Mouse (Mus musculus) layer of hippocampus, postnatal 36 days (tissue): ENCODE data around the gene Itprip. TPM values are rescaled to one million over a fixed set of nuclear protein-coding genes. Genes with fewer than 3 reads are reported as not detected.

Experiments
- DNase-seq, 2 experiments: peaks; one replicate each; pipeline ENCODE4 v3.0.0; 2022
- total RNA-seq, 2 experiments: library from RNA; stranded (reverse); gene quantifications; 2 replicates each; pipeline ENCODE4 v1.2.3; 2021

Itprip gene
- total RNA-seq, 2 experiments from 2014 or later: 1.0 to 1.9 TPM

DNA sequence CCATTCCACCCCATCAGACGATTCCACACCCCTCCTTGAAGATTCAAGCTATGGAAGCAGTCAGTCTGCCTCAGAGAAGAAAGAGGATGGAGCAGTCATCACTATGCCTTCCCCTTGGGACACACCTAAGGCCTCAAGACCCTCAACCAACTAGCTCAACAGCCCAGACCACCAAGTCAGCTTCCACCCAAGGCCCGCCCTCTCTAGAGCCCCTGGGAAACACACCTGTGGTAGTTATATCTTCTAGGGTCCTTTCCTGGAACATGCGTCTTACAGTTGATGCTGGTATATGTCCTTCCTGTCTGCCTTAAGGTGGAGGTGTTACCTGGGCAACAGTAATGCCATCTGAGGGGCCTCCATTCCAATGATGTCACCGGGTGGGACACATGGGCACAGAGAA is 4.9 kb downstream of the Itprip start:
- no peak for DNase-seq

DNA sequence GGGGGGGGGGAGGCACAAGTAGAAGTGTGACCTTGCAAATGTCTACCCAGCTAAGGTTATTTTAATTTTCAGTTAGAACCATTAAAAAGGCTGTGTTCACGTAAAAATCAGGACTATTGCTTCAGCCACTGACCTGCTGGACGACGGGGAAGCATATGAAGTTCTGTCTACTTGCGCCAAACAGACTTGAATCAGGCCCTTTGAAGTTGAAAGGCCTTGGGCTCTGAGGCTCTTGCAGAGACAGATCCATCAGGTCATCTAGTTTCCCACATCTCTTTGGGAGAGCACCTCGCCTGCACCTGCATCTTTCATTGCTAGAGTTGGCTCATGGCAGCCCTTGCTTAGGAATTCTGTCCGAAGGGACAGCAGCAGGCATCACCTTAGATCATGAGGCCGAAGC is 5.8 kb downstream of the Itprip start:
- no peak for DNase-seq

DNA sequence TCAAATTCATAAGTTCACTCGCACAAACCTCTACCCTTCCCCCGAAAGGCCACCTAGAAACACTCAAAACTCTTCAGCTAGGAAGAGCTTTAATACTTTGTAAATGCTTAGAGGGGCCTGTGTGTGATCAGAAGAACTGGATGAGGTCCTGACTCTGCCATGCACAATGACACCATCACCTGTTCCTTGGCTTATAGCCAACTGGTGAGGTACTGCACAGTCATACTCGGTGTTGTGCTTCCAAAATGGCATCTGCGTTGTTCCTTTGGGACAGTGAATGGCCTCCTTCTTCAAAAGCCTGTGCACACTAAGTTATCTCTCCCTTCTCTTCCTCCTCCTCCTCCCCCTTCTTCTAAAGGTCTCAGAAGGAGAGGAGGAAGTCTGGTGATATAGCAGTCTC is 8.3 kb downstream of the Itprip start:
- no peak for DNase-seq

DNA sequence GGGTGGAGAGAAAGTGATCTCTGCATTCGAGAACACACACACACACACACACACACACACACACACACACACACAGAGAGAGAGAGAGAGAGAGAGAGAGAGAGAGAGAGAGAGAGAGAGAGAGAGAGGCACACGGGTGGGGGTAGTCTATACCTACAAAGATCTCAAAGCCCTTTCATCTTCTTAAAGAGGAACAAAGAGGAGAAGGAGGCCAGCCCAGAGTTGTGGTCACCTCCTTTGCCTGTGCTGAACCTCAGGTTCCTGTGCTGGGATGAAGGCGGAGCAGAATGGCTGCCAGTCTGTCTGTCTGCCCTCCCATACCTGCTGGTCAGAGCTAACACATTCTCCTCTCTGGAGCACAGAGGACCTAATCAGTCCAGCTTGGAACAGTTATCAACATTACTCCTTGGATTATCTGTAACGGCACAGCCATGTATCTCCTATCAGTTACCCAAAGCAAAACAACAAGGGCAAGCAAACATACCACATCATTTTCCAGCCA is 8.9 kb downstream of the Itprip start:
- DNase-seq: no peak

DNA sequence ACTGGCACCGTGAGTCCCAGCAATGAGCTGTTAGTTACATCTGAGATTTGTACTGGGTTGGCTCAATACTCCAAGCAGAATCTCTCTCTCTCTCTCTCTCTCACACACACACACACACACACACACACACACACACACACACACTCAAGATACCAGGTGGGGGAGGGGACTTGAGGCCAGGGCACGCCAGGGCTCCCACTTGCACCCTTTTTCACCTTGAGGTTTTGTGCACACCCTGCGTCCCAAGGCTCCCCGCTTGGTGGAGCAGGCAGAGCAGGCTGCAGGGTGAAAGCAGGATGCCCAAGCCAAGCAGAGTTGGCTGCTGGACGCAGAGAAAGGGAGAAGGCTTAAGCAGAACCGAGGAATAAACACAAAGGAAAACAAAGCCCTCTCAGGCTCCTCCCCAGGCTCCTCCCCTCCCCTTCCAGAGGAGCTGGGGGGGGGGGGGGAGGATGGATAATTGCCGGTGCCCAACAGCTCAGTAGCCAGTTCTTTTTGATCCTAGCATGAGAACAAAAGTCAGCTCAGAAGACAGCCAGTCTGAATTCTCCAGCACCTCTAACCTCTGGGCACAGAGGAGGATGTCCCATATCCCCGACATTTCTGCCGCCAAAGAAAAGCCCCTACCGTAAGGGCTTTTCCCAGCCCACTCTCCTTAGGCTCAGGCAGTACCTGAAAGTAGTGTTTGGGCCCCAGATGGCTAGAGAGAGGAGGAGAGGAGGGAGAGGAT is 9.5 kb downstream of the Itprip start:
- no peak for DNase-seq

DNA sequence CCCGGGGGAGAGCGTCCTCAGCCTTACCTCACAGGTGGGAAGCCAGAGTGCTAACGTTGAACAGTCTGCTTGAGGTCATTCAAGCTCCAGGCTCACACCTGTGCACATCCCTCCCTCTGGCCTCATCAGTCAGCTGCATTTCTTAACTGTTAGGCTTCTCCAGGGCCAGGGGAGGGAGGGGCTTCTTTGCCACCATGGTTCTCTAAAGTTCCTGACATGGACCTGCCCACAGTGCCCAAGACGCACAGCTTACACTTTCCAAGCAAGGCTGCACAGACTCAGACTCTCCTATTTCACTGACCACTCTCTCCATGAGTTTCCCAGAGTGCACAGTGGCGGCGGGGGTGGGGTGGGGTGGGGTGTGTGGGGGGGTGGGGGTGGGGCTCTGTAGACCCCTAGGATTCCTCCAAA is 10.1 kb downstream of the Itprip start:
- no peak for DNase-seq

DNA sequence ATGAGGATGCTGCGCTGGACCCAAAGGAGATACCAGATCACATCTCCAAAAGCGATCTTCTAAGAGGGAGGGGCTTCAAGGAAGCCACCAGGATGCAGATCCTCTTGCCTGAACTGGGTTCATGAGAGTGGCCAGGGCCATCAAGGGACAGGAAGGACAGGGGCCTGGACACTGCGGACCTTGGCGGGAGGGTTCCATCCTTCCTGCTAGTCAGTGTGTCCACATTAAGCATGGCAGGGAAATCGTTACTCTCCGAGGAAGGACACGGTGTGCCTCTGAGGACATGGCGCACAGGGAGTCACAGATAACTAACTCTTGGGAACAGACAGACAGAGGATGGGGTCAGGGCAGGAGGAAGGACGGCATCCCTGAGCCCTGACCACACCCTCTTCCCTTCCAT is 11.5 kb downstream of the Itprip start:
- DNase-seq: no peak

DNA sequence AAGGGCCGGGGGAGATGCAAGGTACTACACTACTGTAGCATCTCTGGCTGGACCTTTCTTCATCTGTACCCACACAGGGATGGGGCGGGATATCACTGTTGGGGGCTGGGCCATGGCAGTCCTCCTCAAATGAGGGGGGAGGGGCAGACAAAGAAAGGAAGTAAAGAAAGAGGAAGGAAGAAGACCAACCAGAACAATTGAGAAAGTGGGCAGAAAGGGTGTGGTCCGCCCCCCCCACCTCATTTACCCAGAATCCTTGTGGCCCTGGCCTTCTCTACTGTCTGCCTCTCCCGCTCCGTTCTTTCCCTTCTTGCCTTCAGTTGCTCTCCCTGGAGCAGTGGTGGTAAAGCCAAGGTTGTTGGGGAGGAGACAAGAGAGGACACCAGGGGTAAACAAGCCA is 13.5 kb downstream of the Itprip start:
- no peak for DNase-seq

DNA sequence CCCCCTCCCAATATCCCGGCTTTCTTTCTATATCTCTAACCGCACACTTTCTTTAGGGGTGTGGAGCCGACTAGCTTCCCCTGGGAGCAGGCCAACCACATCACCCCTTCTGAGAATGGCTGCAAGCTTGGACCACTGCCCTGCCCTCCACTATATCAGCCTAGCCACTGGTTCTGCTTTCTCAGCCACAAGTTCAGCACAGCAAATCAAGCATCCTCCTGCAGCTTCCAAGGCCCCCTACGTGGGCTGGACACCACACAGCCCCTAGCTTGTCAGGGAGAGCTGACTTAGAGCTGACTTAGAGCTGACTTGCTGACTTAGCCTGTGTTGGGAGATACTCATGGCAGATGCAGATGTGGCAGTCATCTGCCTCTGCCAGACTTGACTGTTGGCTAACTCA is 14.0 kb downstream of the Itprip start:
- no peak for DNase-seq

DNA sequence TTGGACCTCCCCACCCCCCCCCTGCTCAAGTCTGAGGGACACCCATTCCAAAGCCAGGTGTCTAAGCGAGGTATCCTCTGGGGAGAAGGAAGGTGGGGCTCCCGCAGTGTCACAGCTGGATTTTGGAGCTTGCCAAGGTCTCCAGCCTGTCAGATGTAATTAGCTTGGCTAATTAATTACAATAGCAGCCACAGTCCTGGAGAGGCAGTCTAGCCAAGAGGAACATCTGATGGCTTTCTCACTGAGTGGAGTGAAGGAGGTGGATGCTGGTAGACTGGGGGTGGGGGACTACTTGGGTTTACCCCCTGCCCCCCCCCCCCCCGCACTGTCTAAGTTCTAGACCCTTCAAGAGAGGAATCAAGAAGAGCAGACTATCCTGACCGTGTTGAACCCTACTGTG is 15.4 kb downstream of the Itprip start:
- no peak for DNase-seq

DNA sequence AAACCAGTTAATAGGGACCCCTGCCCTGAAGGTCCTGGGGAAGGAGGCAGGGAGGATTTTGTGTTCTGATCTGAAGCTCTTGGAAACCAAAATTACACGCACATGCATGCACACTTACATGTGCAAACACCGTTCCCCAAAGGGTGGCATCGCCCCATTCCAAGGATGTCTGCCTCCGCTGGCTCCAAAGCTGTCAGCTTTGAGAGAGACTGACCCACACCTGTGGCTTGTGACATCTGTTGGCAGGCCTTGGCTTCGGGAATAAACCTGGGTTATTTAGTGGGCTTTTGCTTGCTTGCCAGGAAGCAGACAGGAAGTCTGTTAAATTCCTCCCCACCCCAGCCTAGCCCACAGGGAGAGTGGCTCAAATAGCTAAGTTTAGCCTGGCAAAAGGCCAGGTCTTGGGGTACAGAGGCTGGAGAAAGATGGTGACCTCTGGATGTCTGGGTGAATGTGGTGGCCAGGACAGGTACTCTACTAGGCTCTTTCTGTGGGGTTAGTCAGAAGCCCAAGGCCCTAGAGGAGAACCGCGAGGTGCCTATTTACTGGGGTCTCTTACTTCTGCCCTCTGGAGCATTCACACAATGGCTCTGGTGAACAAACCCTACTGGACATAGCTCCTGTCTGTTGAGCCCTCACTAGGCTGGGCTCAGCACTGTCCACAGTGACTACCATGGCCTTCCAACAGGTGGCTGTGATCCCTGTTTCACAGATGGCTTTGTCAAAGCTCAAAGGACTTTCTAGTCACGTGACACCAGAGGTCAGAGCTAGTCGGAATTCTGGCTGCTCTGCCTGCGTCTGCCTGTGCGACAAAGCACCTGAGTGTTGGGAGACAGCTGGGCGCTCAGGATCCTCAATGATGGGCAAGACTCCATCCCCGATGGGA is 16.5 kb downstream of the Itprip start:
- DNase-seq: no peak

DNA sequence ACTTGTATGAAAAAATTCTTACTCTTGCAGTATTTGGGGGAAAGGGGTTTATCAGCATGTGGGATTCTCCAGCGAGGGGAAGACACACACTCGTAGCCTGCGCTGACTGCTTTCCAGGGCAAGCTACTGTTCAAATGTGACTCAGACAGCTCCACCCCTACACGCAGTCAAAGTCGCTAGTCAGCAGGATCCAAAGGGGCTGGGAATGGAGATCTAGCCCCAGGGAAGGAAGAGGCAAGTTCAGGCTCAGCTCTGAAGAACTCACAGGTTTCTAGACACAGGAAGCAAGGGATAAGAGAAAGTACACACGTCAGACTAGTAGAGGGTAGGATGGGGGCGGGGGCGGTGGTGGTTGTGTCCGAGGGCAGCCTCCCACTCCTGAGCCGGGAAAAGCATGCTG is 18.5 kb downstream of the Itprip start:
- DNase-seq: no peak

DNA sequence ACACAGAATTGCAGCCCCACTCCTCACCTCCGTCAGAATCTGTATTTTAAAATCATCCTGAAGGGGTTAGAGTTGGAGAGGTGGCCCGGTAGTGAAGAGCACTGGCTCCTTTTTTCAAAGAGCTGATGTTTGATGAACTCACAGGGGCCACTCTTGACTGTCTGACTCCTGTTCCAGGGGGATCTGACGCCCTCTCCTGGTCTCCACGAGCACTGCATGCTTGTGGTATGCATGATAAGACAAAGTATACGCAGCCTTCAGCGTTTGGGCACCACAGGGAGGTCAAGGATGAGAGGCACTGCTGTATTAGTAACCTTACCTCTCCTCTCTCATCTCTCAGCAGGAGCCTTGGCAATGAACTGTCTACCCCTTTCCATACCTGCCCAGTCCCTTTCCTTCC is 19.1 kb downstream of the Itprip start:
- no peak for DNase-seq

DNA sequence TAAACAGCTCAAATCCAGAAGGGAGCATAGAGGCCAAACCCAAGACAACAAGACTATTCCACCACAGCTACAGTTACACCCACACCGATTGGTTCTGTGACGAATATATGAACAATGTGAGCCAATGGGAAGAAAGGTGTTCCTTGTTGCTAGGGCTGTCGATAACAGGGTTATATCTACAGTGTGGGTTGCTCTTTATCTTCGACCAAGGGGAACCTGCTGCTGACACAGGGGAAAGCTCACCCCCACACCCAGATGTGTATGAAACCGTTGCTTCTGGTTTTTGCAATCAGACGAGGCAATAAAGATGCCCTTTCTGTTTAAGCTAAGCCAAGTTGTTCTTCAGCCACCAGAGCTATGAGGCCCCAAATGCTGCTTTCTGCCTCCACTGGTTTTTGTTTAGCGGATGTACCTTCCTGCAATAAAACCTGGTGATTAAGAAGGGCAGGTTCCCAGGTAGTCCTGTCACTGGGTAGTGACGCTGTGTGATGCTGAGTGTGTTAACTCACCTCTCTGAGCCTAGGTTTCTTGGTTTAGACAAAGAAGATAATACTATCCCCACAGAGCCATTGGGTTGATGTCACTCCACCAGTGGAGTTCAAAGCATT is 20.5 kb downstream of the Itprip start:
- DNase-seq: no peak

DNA sequence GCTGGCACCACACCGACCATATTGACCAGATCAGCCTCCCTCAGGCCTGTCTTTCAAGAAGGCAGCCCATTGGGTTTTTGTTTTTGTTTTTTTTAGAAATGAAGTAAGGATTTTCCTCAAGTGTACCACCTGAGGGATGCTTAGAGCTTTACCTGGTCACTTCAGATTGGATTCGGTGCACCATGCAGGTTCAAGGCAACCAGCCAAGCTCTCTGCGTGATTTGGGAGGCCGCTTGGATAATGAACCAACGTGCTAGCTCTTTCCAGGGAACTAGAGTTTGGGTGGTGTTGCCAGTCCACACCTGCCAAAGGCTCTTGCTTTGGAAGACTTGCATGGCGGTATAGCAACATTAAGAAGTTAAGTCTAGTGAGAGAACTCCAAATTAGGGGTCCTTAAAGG is 26.0 kb downstream of the Itprip start:
- no peak for DNase-seq

DNA sequence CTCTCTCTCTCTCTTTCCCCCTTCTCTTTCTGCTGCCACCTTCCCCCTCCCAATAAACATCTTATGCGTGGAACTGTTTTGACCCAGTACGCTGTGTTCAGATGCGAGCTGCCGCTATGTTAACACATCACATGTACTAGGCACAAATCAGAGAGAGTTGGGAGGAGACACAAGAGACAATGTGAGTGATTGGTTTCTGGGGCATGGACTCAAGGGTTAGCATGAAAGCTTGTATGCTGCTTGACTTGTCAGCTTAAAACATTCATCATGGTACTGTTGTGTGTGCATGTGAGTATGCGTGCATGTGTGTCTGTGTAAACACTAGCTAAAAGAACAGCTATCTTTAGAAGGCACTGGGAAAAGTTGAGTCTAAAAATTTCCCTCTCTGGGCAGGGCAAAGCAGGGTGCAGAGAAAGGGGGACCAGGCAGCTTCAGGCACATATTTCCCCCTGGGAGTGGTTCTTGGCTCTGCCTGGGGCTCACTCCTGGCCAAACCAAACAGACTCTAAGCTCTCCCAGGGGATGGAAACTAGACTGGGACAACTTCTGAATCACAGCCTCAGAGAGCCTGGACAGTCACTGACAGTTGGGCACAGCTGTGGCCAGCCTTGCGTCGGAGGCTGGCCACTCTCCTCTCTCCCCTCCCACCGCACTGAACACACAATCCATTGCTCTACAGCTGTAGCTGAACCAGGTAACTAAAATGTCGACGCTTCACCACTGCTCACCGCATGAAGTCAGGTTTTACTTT is 27.4 kb downstream of the Itprip start:
- DNase-seq: no peak

DNA sequence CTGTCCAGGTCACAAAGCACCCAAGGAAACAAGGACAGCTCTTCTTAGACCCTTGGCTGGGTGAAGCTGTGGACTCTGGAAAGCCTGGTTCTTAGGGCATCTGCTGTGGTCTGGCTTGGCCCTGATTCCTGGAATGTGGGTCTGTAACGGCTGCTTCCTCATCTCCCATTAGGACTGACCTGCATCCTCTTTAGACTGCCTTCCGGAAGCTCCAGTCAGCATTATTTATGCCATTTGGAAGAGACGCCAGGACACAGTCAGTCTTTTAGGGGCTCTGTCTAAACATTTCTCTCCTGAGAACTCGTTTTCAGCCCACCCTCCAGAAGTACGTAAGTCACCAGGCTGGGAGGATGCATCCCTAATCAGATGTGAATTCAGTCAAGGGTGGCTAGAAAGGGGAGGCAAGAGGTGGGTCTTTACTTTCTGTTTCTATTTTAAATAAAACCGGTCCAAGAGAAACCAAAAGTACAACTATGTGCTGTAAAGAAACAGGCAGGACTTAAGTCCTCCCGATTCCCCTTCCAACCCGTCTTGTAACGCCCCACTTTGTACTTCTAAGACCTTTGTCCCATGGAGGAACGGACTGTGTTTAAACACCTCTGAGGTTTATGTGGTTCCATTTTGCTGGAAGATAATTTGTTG is 28.5 kb downstream of the Itprip start:
- DNase-seq: no peak

DNA sequence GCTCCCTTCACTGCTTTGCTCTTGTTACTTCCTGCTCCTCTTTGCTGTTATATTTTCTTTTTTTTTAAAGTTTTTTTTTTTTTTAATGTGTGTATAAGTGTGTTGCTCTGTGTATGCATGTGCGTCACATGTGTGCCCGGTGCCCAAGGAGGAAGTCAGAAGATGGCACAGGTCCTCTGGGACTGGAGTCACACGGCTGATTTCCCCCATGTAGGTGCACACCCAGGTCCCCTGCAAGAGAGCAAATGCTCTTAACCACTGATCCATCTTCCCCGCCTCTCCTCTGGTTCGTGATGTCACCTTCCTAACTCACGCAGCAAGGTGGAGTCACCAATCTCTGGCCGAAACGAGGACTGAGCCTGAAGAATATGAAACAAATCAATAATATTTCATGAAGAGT is 31.1 kb downstream of the Itprip start:
- DNase-seq: no peak

DNA sequence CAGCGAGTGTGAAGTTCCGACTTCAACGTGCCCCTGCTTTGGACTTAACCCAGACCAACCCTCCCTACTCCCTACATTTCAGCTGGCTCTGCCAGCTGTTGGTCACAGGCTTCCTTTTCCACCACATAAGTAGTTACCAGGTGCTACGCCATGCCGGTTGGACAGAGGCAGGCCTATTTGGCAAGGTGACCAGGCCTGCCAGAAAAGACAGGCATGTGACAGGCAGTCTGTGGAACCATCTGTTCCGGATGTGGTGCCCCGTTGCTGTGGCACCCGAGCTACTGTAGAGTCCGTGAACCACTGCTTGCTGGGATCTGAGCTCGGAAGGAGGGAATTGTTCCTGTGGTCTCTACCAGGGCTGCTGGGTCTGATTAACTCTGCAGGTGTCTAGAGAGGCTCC is 31.7 kb downstream of the Itprip start:
- peak; percentile 34 to 50 for DNase-seq

DNA sequence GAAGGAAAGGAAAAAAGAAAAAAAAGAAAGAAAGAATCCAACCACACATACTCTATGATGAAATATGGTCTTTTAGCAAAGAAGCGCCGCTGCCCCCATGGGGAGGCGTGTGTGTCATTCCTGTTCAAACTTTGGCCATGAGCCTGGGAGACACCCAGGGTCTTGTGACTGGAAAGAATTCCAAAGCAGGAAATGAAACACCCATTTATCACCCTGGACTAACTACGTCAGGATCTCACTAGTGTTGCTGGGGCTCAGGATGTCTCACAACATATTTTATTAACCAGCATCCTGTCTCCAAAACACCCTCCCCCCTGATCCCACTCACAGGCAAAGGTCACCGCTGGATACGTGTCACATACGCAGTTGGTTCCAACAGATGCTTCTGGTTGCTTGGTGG is 32.5 kb downstream of the Itprip start:
- DNase-seq: no peak

DNA sequence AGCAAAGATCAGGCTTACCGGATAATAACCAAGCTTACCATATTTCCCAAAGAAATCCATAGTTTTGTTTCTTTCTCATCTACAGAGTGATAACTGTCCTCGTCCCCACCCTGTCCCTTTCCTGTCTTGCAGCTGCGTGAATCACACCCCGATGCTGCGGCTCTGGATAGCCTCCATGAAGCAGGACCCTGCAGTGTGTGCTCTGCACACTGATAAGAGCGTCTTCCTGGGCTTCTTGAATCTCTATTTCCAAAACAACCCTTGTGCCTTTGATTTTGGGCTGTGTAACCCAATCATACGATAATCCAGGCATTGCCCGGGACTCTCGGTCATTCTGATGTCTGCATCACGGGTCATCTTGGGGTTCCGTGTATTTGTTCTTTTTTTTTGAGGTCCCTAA is 33.2 kb downstream of the Itprip start:
- DNase-seq: no peak

DNA sequence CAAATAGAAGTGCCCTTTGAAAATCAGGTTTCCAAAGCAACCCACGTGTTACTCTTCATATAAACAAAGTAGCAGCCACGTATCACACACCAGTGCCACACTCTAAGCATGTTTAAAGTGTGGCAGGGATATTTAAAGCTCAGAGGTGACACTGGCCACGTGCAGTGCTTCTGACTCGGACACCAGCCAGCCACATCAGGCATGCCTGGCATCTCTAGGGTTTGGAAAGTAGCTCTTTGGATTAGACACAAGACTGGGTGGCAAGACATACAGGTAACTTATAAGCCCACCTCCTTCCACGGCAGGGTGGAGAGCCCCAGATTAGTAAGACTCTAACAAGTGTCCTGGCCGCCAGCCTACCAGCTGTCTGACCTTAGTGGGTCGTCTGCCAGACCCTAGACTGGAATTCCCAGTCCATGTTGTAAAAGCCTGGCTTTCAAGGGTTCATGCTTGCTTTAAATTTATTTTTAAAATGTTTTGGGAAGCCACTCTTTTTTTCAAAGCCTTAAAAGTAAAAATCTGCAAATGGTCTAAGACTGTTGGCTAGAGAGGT is 33.8 kb downstream of the Itprip start:
- no peak for DNase-seq
